Comparison of ENCODE assay signal across 8 mouse cellular contexts in the genomic region with DNA sequence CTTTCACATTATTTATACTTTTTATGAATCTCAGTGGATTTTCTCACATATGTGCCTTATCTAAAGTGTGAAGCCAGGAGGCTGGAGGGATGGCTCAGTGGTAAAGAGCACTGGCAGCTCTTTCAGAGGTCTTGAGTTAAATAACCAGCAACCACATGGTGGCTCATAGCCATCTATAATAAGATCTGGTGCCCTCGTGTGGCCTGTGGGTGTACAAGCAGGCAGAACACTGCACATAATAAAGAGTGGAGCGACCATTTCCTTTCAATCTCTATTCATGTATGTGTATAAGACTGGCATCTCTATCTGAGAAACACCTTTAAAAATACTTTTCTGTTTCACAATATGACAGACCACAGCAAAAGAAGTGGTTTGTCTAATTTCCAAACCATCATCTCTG.
DNase-seq lines count a peak whose midpoint lies in the region; ATAC-seq and TF ChIP-seq lines count a peak whose summit lies in the region.

No protein-coding gene starts in this region.

- no peaks in the 10 kb centered on the region for H3K4me1 ChIP-seq in heart, embryonic 10.5 days
- no peaks in the 10 kb centered on the region for H3K4me1 ChIP-seq in bone marrow macrophage, adult 2 months (ENCODE audit: control insufficient read depth, insufficient read depth, low read length)
- H3K4me1 ChIP-seq in liver, adult 2 months (ENCODE audit: control insufficient read depth, insufficient read depth, low read length) = no peaks in the 10 kb centered on the region; the same call in 1 of the 2 replicates

- H3K4me3 ChIP-seq in heart, embryonic 10.5 days = no peak overlapping the region
- no peak overlapping the region for H3K4me3 ChIP-seq in bone marrow macrophage, adult 2 months (ENCODE audit: insufficient read depth, low read length)
- H3K4me3 ChIP-seq in liver, adult 2 months (ENCODE audit: insufficient read depth, low read depth, low read length) = no peak overlapping the region

- TF ChIP-seq POLR2A in bone marrow macrophage, adult 2 months (IDR thresholded peaks at IDR 0.05; ENCODE audit: borderline replicate concordance, low read depth, low read length) = no peak
- TF ChIP-seq POLR2A in liver, adult 2 months (IDR thresholded peaks at IDR 0.05; ENCODE audit: extremely low read depth, insufficient read depth, low read length) = no peak

- DNase-seq in heart, embryonic 10.5 days (ENCODE audit: low spot score) = peak; percentile 63
- DNase-seq in heart, adult 9 months (ENCODE audit: low spot score in 2 of 2) = no peak
- peak; percentile 32 for DNase-seq in liver, adult 2 months (ENCODE audit: extremely low read depth, low read depth, low spot score)
- DNase-seq in neural tube, embryonic 10.5 days (ENCODE audit: extremely low spot score, low spot score) = peak; percentile 40
- no peak for DNase-seq in frontal cortex, postnatal 25 days (ENCODE audit: low spot score in 2 of 2)

- no peaks in the 10 kb centered on the region for H3K9me3 ChIP-seq in heart, embryonic 10.5 days

- whole genome bisulfite sequencing in heart, embryonic 10.5 days = 21% methylated on average over 2 of the region's 2 CpGs
- WGBS in liver, adult 2 months = 26% methylated on average over 2 of the region's 2 CpGs

- TF ChIP-seq CTCF in bone marrow macrophage, adult 2 months (IDR thresholded peaks at IDR 0.05; ENCODE audit: low read depth, low read length) = peak; percentile 48
- TF ChIP-seq CTCF in liver, adult 2 months (IDR thresholded peaks at IDR 0.05; ENCODE audit: low read depth, low read length) = peak; percentile 63; the same call in 1 of the 2 replicates

- no peak overlapping the region for H3K9ac ChIP-seq in liver, adult 2 months (ENCODE audit: low read depth, low read length)

- peak; percentile 77 for ATAC-seq in CD4-positive, CD25-positive, alpha-beta regulatory T cell, adult 4 months
- peak; percentile 93 to 98 for ATAC-seq in hematopoietic stem cell, adult 5-6 weeks (replicated peaks in 1 of 2; ENCODE audit: insufficient read depth in 1 of 2, low FRiP score in 2 of 2, low TSS enrichment in 1 of 2, low read depth in 1 of 2, poor library complexity in 2 of 2, severe bottlenecking in 2 of 2)

- H3K79me2 ChIP-seq in liver, adult 2 months (ENCODE audit: control insufficient read depth, insufficient read depth, low read length) = no peaks in the 10 kb centered on the region

- no peaks in the 10 kb centered on the region for H3K36me3 ChIP-seq in heart, embryonic 10.5 days
- no peaks in the 10 kb centered on the region for H3K36me3 ChIP-seq in liver, adult 2 months (ENCODE audit: control insufficient read depth, insufficient read depth, low read length)

- no peaks in the 10 kb centered on the region for H3K27me3 ChIP-seq in heart, embryonic 10.5 days (ENCODE audit: insufficient read depth, poor library complexity, severe bottlenecking)
- no peaks in the 10 kb centered on the region for H3K27me3 ChIP-seq in liver, adult 2 months (ENCODE audit: control insufficient read depth, insufficient read depth, low read length)

- H3K27ac ChIP-seq in heart, embryonic 10.5 days = no peak overlapping the region
- H3K27ac ChIP-seq in bone marrow macrophage, adult 2 months (ENCODE audit: insufficient read depth, low read depth, low read length) = no peak overlapping the region
- H3K27ac ChIP-seq in liver, adult 2 months (replicated peaks; ENCODE audit: insufficient read depth, low read depth, low read length) = no peak overlapping the region

Comparison
In these comparisons a context has a peak if more than half of its experiments do, and no peak if none do; other contexts are left out.
1. DNase-seq: peak in heart, embryonic 10.5 days (single experiment), liver, adult 2 months (single experiment) and neural tube, embryonic 10.5 days (single experiment); none in heart, adult 9 months (0 of 2) and frontal cortex, postnatal 25 days (0 of 2).